Comparison of ENCODE assay signal across 9 mouse cellular contexts in the genomic region with DNA sequence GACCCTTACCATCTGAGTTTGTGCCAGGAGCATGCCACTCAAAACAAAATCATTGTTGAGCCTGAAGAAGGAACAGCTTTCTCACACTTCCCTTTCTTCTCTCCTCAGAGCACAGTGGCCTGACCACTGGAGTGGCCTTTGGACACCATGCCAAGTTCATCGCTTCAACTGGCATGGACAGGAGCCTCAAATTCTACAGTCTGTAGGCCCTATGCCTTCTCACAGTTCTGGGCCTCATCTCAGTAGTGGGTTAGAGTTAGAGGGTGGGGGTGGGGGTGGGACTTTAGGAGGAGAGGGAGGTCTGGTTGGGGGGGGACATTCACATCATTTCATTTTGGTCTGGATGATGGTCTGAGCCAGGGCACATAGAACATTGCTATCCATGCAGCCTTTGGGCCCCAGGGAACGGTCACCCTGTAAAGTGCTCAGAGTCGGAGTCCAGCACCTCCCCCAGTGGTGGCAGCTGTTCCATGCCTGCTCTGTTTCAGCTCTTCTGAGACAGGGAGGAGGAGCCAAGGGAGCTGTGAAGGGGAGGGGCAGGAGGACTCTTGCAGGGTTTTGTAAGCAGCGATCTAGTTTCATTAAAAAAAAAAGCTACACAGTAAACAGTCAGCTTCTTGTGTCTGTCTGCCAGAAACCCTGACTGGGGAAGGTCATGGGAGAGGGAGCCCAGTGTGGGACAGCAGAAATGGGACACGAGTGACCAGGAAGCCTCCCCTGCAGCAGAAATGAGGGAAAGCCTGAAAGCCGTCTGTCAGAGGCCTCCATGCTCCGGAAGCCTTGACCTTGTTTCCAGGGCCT. TPM values are rescaled to one million over a fixed set of nuclear protein-coding genes. Genes with fewer than 3 reads are reported as not detected.
A peak's percentile ranks its signal among the peaks of the same experiment; 100 is the strongest.
DNase-seq lines count a peak whose midpoint lies in the region; ATAC-seq and TF ChIP-seq lines count a peak whose summit lies in the region.
"Had no signal": no experiment of that assay in that cellular context is flagged by ENCODE, and none has a peak within 500 bp of the region (broad histone marks: within the 10 kb centered on the region; RNA-seq: fewer than 3 reads in every experiment).

No protein-coding gene starts in this region.

- no peak overlapping the region for H3K4me3 ChIP-seq in heart, adult 2 months
- no peak overlapping the region for H3K4me3 ChIP-seq in limb, embryonic 14.5 days (replicated peaks; ENCODE audit: low read length)

- TF ChIP-seq CTCF in heart, adult 2 months (IDR thresholded peaks at IDR 0.05): peak; percentile 20; the same call in 1 of the 2 replicates

- peak; percentile 64 for ATAC-seq in limb, embryonic 14.5 days (ENCODE audit: low FRiP score, low read depth)
- no peak for ATAC-seq in monocyte, adult 5-6 weeks (replicated peaks; ENCODE audit: insufficient number of reproducible peaks, low FRiP score, low TSS enrichment, poor library complexity, severe bottlenecking)

- H3K36me3 ChIP-seq in heart, adult 2 months (ENCODE audit: control insufficient read depth, insufficient read depth, low read length): peaks cover 18% of the 10 kb centered on the region
- H3K36me3 ChIP-seq in limb, embryonic 14.5 days (ENCODE audit: control insufficient read depth, insufficient read depth, low read length): peaks cover 79% of the 10 kb centered on the region

- H3K27ac ChIP-seq in heart, adult 2 months: peak overlapping the region; percentile 77
- 0 out of 2 replicates have a peak overlapping the region, but pooled peaks have one; percentile 33 for H3K27ac ChIP-seq in limb, embryonic 14.5 days (replicated peaks; ENCODE audit: low read depth, low read length)

- DNase-seq in embryo, embryonic 10 days (ENCODE audit: low spot score): peak; percentile 20
- no peak for DNase-seq in embryo, embryonic 10.5 days (ENCODE audit: low spot score)
- DNase-seq in adrenal gland, postnatal 25 days: peak; percentile 70
- peak; percentile 73 to 83 for DNase-seq in heart, adult 2 months
- DNase-seq in kidney, adult 9 months: peak; percentile 78
- DNase-seq in limb, embryonic 14.5 days (ENCODE audit: low spot score): peak; percentile 28
- DNase-seq in ovary, postnatal 10 days (ENCODE audit: low spot score): peak; percentile 26

- no peaks in the 10 kb centered on the region for H3K9me3 ChIP-seq in limb, embryonic 14.5 days (ENCODE audit: control insufficient read depth, low read length)

- H3K27me3 ChIP-seq in heart, adult 2 months (ENCODE audit: control insufficient read depth, insufficient read depth, low read length): no peaks in the 10 kb centered on the region
- no peaks in the 10 kb centered on the region for H3K27me3 ChIP-seq in limb, embryonic 14.5 days (ENCODE audit: control insufficient read depth, insufficient read depth, low read length)

- H3K4me2 ChIP-seq in limb, embryonic 14.5 days (replicated peaks; ENCODE audit: low read depth, low read length, severe bottlenecking): 0 out of 2 replicates have a peak overlapping the region, but pooled peaks have one; percentile 1

- no peak overlapping the region for H3K9ac ChIP-seq in heart, adult 2 months (ENCODE audit: low read depth, low read length)
- H3K9ac ChIP-seq in limb, embryonic 14.5 days (ENCODE audit: low read depth, low read length, severe bottlenecking): no peak overlapping the region

- TF ChIP-seq POLR2A in heart, adult 2 months (IDR thresholded peaks at IDR 0.05; ENCODE audit: insufficient read depth, low read depth, low read length): 0 out of 2 replicates have a peak, but pooled peaks have one; percentile 9
- TF ChIP-seq POLR2A in limb, embryonic 14.5 days (IDR thresholded peaks at IDR 0.05; ENCODE audit: borderline replicate concordance, extremely low read depth, insufficient read depth, insufficient read length): no peak

- no peak for TF ChIP-seq EP300 in heart, adult 2 months (IDR thresholded peaks at IDR 0.05; ENCODE audit: insufficient read depth, low read depth, low read length)

- WGBS in heart, adult 2 months: 14% methylated on average over 7 of the region's 7 CpGs
- WGBS in limb, embryonic 14.5 days: 53% methylated on average over 7 of the region's 7 CpGs

- no peaks in the 10 kb centered on the region for H3K79me2 ChIP-seq in heart, adult 2 months (replicated peaks; ENCODE audit: control insufficient read depth, insufficient read depth, low read length)

- intact Hi-C loops in heart, adult 2 months (cut with DNase I): no loop called here

- H3K4me1 ChIP-seq in heart, adult 2 months (ENCODE audit: control insufficient read depth, insufficient read depth, low read length): peaks cover 10% of the 10 kb centered on the region
- H3K4me1 ChIP-seq in limb, embryonic 14.5 days (ENCODE audit: control insufficient read depth, insufficient read depth, low read length): peaks cover 5% of the 10 kb centered on the region

RNA-seq across cellular contexts. Expression of a gene that starts 10.1 kb away (rescaled TPM):
- 196 and 223 TPM in 2 replicates for total RNA-seq in adrenal gland, postnatal 25 days (2021)
- 100 to 1,000 TPM; 216 to 243 TPM for total RNA-seq in heart, adult 2 months (2021)
- polyA plus RNA-seq in heart, adult 2 months (2012; rRNA removed): 432 and 512 TPM in 2 replicates
- polyA plus RNA-seq in limb, embryonic 14.5 days (2012; rRNA removed): 360 and 433 TPM in 2 replicates
- polyA plus RNA-seq in limb, embryonic 14.5 days (2014; fragmentation: Nextera tagmentation; extraction: Ambion mirVana): 39.7 and 43.6 TPM in 2 replicates
- total RNA-seq in monocyte, adult 5-6 weeks (2017): 74.0 to 103 TPM (median 96.6 TPM) in 3 replicates

RNA-seq across cellular contexts. Expression of a gene that starts 15.3 kb away (rescaled TPM):
- total RNA-seq in adrenal gland, postnatal 25 days (2021): not detected in 2 replicates
- total RNA-seq in heart, adult 2 months (2021): not detected
- polyA plus RNA-seq in heart, adult 2 months (2012; rRNA removed): not detected in 2 replicates
- 0.04 TPM in 1 of 2 replicates, not detected in the other for polyA plus RNA-seq in limb, embryonic 14.5 days (2012; rRNA removed)
- polyA plus RNA-seq in limb, embryonic 14.5 days (2014; fragmentation: Nextera tagmentation; extraction: Ambion mirVana): not detected in 2 replicates
- not detected in 3 replicates for total RNA-seq in monocyte, adult 5-6 weeks (2017)
- total RNA-seq: neutrophil, adult 5-6 weeks had no signal

RNA-seq across cellular contexts. Expression of a gene that starts 23.3 kb away (rescaled TPM):
- 143 and 161 TPM in 2 replicates for total RNA-seq in adrenal gland, postnatal 25 days (2021)
- total RNA-seq in heart, adult 2 months (2021): 100 to 1,000 TPM; 101 to 109 TPM
- 160 and 196 TPM in 2 replicates for polyA plus RNA-seq in heart, adult 2 months (2012; rRNA removed)
- polyA plus RNA-seq in limb, embryonic 14.5 days (2012; rRNA removed): 106 and 124 TPM in 2 replicates
- 126 and 128 TPM in 2 replicates for polyA plus RNA-seq in limb, embryonic 14.5 days (2014; fragmentation: Nextera tagmentation; extraction: Ambion mirVana)
- total RNA-seq in monocyte, adult 5-6 weeks (2017): 32.4 to 64.6 TPM (median 53.0 TPM) in 3 replicates

RNA-seq across cellular contexts. Expression of a gene that starts 31.8 kb away (rescaled TPM):
- total RNA-seq in adrenal gland, postnatal 25 days (2021): 0.12 and 0.48 TPM in 2 replicates
- total RNA-seq in heart, adult 2 months (2021): not detected
- 0.09 and 0.10 TPM in 2 replicates for polyA plus RNA-seq in heart, adult 2 months (2012; rRNA removed)
- polyA plus RNA-seq in limb, embryonic 14.5 days (2012; rRNA removed): 0.15 and 0.33 TPM in 2 replicates
- 0.07 TPM in 2 replicates for polyA plus RNA-seq in limb, embryonic 14.5 days (2014; fragmentation: Nextera tagmentation; extraction: Ambion mirVana)
- 0.75 to 1.6 TPM in 2 of 3 replicates, not detected in the other for total RNA-seq in monocyte, adult 5-6 weeks (2017)

RNA-seq across cellular contexts. Expression of a gene that starts 35.4 kb away (rescaled TPM):
- 30.5 and 32.8 TPM in 2 replicates for total RNA-seq in adrenal gland, postnatal 25 days (2021)
- total RNA-seq in heart, adult 2 months (2021): 10 to 100 TPM; 10.7 to 12.0 TPM
- polyA plus RNA-seq in heart, adult 2 months (2012; rRNA removed): 11.1 and 11.5 TPM in 2 replicates
- polyA plus RNA-seq in limb, embryonic 14.5 days (2012; rRNA removed): 150 and 211 TPM in 2 replicates
- polyA plus RNA-seq in limb, embryonic 14.5 days (2014; fragmentation: Nextera tagmentation; extraction: Ambion mirVana): 67.8 and 76.2 TPM in 2 replicates
- total RNA-seq in monocyte, adult 5-6 weeks (2017): 0.58 TPM in 1 of 3 replicates, not detected in the others
